Mouse (Mus musculus): ENCODE results near the gene Wwc1. TPM values are rescaled to one million over a fixed set of nuclear protein-coding genes. Genes with fewer than 3 reads are reported as not detected.

The Wwc1 gene
- total RNA-seq, 2 experiments from 2014 or later: not detected

DNA sequence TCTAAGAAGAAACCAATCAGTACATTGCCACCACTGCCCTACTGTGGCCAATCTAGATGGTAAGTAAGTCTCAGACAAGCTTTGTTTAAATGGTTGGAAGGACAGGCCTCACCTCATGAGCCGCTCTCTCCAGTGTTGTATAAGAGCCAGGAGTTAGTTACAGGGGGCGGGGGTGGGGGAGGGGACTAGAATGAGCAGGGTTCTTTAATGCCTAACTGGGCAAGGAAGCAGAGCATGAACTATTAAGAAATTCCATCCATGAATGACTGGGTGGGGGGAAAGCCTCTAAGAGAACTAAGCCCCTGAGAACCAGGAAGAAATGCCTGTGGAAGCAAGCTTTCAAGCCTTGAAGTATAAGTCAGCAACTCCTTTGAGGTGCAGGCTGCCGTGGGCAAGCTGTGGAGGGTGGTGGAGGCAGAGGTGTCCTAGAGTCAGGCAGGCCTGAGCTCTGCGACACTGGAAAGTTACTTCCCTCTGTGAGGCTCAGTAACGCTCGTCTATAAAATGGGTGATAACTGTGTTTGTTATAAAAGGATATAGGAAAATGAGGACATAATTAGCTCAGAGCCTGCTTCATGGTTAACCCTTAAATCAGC lies 41.4 kb downstream of the Wwc1 start:
- ATAC-seq (replicated peaks; ENCODE audit: poor library complexity, severe bottlenecking): no peak

DNA sequence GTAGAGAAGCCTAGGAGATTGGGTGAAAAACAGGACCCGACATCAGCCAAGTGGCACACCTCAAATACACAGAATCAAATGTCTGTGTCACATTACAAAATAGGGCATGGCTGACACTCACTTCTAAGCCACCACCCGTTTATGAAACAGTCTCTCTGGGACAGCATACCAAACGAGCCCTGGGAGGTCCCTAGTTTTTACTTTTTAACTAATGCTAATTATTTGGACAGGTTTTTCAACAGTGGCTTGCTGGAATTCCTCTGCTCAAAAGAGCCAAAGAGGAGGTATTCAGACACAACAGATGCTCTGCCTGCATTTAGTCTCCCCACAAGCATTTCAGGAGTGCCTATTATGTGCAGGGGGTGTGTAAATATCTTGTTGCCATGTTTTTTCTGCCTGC lies 44.7 kb downstream of the Wwc1 start:
- no peak for ATAC-seq (replicated peaks; ENCODE audit: poor library complexity, severe bottlenecking)

DNA sequence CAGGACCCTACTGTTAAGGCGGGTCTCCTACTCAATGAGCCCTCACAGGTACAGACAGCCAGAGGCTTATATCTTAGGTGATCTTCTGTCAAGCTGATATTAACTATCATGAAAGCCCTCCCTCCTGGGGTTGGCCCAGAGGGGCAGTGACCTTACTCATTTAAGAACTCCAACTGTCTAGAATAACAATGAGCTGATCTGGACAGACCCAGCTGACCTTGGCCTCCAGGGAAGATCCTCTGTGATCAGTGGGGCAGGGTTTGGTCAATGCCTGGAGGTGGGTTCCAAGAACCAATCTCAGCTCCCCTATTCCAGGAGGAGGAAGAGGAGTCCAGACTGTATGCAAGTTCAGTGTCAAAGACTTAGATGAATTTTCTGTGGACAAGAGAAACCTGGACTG lies 45.2 kb downstream of the Wwc1 start:
- ATAC-seq (replicated peaks; ENCODE audit: poor library complexity, severe bottlenecking): no peak

GRCm38 (mm10) chr11:35933402-35934085 lies 46.8 kb downstream of the Wwc1 start:
- no peak for ATAC-seq (replicated peaks; ENCODE audit: poor library complexity, severe bottlenecking)

GRCm38 (mm10) chr11:35932121-35932885 lies 48.0 kb downstream of the Wwc1 start:
- no peak for ATAC-seq (replicated peaks; ENCODE audit: poor library complexity, severe bottlenecking)

DNA sequence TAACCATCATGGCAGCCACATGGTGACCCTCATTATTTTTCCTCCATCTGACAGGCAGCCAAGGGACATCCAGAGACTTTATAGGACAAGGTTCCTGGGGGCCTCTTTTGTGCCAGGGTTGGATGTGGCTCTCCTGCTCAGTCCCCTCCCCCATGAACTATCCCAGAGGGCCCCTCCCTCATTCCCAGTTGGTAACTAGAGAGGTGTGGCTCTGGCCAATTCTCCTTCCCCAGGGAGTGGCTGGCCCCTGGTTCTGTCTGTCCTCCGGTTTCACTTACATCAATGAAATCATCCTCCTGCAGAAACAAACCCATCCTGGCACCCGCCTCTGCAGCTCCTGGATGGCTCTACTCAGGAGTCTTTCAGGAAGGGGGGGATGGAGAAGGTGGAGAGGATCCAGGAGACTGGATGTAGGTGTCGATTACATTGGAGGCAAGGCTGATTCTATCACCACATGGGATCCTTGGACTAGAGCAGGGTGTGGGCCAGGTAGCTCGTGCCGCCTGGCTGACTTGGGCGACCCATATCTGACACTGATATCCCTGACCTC lies 49.7 kb downstream of the Wwc1 start:
- no peak for ATAC-seq (replicated peaks; ENCODE audit: poor library complexity, severe bottlenecking)

DNA sequence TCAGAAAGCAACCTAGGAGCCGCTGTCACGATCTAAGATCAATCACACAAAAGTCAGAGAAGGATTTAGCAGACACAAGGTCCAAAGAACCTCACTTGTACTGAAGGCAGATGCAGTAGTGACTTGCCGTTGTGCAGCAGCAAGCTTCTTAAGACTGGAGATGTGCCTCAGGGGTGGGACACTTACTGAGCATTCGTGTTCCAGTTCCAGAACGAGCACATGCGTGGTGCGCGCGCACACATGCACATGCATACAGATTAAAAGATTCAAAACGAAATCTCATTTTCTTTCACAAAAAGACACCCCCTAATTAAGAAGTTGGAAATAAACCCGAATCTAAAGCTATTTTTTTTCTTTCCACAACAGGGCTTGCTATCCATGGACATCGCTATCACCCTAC lies 51.9 kb downstream of the Wwc1 start:
- no peak for ATAC-seq (replicated peaks; ENCODE audit: poor library complexity, severe bottlenecking)

GRCm38 (mm10) chr11:35927309-35927708 lies 53.0 kb downstream of the Wwc1 start:
- ATAC-seq (replicated peaks; ENCODE audit: poor library complexity, severe bottlenecking): no peak

- no peak for ATAC-seq (replicated peaks; ENCODE audit: poor library complexity, severe bottlenecking)
Observed at GRCm38 (mm10) chr11:35925592-35925991, 54.7 kb downstream of the Wwc1 start.

DNA sequence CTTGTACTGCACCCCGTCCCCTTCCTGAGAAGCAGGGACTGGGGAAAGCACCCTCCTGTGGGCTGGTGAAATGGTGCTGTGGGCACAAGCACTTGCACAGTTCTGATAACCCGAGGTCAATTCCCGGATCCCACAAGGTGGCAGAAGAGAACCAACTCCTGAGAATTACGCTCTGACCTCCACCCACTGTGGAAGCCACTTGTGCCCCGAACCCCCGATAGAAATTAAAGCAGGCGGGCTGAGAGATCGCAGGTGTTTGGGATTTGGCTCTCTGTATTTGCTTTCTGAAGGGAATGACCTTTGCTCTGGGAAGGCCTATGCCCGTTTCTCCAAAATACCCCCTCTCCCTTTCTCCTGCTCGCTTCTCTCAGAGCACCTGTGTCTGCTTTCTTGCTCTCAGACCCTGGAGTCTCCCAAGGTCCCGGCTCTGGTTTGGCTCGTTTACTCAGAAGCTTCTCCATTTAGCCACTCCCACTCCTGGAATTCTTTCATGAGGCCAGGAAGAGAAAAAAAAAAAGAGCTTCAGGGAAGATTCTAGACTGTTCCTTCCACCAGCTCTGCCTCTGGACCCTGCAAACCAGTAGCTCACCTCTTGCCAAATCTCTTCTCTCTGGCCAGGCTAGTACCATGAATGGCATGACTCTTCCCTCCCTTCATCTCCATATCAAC lies 58.0 kb downstream of the Wwc1 start:
- no peak for ATAC-seq (replicated peaks; ENCODE audit: poor library complexity, severe bottlenecking)

- no peak for ATAC-seq (replicated peaks; ENCODE audit: poor library complexity, severe bottlenecking)
Observed at GRCm38 (mm10) chr11:35920776-35921175, 59.6 kb downstream of the Wwc1 start.

DNA sequence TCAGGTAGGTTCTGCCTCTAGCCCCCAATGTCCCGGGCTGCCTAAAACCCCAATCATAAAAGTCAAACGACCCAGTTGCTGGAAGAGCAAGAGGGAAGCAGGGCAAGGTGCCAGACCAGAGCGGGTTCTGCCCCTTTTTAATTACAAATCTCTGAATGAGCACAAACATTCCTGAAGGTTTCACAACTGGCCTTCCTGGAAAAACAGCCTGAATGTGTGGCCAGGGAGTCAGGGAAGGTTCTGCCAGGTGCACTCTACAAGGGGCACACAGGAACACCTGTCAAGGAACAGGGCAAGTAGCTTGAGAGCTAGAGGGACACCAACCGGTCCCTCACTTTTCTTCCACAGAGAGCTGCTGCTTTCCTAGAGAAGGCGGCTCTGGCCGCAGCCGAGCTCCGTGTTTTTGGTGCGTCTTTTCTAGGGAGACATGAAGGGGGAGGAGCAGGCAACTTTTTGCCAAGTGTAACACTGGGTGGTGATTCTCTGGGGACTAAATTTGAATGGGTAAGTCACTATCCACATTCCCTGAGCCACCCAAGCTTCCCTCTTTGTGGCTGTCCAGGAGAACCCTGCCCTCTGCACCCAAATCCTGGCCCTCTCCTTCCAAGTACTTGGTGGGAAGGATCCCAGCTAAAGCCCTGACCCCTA lies 60.3 kb downstream of the Wwc1 start:
- ATAC-seq (replicated peaks; ENCODE audit: poor library complexity, severe bottlenecking): no peak

DNA sequence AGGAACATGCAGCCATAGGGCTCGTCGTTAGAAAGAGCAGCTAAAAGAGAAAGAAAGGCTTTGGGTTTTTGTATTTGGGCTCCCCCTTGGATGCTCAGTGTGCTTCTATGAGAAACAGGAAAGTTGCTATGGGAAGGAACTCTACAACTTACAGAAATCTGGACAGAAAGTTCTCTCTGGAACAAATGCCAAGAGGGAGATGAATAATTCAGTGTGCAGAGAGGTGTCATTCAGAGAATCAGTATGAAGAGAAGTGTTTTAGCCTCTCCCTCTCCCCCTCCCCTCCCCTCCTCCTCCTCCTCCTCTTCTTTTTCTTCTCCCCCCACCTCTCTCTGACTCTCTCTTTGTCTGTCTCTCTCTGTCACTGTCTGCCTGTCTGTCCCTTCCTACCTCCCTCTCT lies 60.9 kb downstream of the Wwc1 start:
- no peak for ATAC-seq (replicated peaks; ENCODE audit: poor library complexity, severe bottlenecking)

DNA sequence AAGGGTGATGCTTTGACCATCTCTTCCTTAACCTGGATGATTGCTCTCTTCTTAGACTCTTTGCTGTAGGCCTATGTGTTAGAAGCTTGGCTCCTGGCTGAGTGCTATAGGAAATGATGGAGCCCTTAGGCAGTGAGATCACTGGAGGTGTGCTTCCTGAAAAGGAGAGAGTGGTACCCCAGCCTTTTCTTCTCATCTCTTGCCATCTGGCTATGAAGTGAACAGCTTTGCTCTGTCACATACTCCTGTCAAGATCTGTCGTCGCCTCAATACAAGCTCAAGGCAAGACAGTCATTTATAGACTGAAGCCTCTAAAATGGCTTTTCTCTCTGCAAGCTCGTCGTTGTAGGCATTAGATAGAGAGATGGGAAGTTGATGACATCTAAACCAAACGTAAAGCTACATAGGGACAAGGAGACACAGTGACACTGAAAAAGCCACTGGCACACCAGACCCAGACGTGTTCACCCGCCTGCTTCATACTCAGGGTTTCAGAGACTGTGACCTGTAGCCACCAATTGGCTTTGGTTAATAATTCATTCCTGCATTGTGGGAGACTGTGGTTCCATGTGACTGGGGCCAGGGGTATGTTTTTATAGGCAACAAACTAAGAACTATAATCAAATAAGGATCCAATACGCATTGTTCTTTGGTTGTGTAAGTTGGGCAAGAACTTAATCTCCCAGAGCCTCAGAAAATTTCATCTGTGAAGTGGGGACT lies 63.7 kb downstream of the Wwc1 start:
- ATAC-seq (replicated peaks; ENCODE audit: poor library complexity, severe bottlenecking): no peak

- no peak for ATAC-seq (replicated peaks; ENCODE audit: poor library complexity, severe bottlenecking)
Observed at GRCm38 (mm10) chr11:35915546-35915945, 64.8 kb downstream of the Wwc1 start.

- no peak for ATAC-seq (replicated peaks; ENCODE audit: poor library complexity, severe bottlenecking)
Observed at GRCm38 (mm10) chr11:35913418-35914044, 66.8 kb downstream of the Wwc1 start.

DNA sequence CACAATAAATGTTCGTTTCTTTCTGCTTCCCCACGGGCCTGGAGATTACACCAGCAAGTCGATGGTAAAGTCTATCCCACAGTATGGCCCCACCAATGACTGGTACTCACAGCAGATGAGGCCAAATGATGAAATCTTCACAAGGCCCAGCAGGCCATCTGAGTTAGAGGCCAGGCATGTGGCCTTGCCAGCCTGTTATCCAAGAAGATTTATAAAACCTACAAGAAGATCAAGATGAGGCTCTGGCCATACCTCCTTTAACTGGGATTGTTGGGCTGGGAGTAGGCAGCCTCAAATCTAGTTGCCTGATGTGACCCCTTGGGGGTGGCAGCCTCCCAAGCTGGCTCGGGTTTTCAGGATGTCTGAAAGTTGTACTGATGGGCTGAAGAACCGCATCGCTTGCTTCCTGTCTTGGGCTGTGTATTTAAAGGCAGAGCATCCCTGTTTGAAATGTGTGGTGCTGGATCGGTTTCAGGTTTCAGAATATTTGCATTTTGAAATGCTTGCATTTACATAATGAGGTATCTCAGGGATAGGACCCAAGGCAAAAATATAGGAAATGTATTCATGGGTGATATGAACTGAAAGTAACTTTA lies 75.3 kb downstream of the Wwc1 start:
- ATAC-seq (replicated peaks; ENCODE audit: poor library complexity, severe bottlenecking): no peak

DNA sequence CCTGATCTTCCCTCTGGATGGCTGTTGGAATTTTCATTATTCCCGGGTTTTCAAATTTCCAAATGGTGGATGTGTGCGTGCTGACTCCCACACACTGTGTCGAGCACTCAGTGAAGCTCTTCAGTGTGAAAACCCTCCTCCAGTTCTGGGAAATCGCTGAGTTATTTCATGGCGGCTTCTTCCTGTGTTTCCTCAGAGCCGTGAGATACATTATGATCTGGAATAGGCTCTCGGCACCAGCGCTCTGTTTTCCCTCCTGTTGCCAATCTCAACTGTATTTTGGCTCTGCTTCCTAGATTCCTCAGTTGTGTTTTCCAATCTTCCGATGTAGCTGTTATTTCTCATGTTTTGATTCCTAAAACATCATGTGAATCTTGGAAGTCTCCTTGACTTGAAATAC lies 77.2 kb downstream of the Wwc1 start:
- ATAC-seq (replicated peaks; ENCODE audit: poor library complexity, severe bottlenecking): no peak

DNA sequence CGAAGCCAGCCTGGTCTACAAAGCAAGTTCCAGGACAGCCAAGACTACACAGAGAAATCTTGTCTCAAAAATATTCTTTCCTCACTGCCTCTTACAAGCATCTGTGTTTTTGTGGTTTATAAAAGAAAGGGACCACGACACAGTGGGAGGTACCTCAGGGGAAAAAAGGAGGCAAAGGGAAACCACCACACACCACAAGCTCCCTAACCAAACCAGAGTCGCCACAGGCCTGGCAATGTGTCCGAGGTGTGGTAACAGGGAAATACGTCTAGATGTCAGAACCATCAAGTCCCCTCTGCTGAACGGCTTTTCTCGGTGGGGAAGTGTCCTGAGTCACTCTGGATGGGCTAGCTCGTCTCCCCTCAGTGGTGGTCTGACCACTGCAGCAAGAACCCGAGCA lies 80.4 kb downstream of the Wwc1 start:
- ATAC-seq (replicated peaks; ENCODE audit: poor library complexity, severe bottlenecking): 0 out of 2 replicates have a peak, but pooled peaks have one; percentile 17
